Mouse (Mus musculus) lung, postnatal 25 days (tissue): ENCODE results near the gene Faf1.

Source experiments
- DNase-seq: peaks from one replicate; pipeline ENCODE4 v3.0.0; 2022; ENCODE audit warnings: low spot score

Gene Faf1

DNA sequence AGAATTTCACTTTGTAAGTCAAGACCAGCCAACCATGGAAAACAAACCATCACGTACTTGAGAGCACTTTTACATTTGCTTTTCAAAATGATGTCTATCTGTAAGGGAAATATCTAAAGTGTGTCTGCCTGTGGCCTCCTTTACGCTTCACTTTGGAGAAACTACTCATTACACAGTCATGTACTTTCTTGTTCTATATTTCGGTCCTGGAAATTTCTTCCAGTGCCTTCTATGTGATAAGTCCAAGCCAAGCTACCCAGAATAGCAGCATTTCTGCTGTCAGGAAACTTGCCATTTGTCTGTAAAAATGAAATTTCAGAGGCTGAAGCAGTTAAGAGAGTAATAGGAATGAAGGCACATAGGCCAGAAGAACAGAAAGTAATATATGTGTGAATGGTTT is 228.1 kb downstream of the Faf1 start:
- no peak for DNase-seq

DNA sequence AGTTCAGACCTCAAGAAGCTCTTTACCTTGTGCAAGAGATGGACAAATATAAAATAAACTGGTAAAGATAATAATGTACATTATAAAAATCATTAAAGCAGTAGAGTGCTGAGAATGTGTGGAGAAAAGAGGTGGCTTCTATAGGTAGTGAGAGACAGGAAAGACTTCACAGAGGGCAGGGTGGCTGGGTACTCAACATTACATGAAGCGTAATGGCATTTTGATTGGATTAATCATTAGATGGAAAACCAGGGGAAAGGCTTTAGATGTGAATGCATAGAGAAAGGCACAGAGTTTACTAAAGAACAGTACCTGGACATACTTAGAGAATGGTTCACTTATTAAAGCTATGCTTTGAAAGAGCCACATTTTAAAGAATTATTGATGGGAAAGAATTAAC is 252.7 kb downstream of the Faf1 start:
- DNase-seq, result no peak

DNA sequence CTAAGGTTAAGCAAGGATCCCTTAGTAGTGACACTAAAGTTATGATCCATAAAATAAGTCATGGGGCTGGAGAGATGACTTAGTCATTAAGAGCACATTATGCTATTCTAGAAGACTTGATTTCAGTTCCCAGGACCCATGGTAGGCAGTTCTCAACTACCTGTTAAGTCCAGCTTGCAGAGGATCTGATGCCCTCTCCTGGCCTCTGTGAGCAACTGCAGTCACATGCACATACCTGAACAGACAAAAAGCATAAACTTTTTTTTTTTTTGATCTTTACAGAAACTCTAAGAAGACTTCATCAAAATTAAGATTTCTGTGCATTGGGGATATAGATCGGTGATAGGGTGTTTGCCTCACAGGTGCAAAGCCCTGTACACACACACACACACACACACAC is 254.1 kb downstream of the Faf1 start:
- DNase-seq, result no peak

DNA sequence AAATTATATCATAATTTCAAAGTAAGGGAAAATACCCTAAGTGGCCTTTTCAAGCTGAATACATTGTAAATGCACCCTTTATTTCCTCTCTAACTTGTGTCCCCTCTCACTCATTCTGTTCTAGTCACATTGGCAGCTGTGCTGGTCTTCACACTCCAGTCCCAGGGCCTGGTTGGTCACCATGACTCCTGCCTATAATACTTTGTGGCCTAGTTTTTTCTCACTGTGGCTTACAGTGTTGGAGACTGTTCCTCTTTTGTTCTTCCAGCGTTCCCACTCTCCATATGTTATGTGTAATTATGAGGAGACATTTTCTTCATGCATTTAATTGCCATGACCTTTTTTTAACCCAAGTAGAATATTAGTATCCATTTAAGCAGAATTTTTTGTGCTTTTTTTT is 254.5 kb downstream of the Faf1 start:
- no peak for DNase-seq

DNA sequence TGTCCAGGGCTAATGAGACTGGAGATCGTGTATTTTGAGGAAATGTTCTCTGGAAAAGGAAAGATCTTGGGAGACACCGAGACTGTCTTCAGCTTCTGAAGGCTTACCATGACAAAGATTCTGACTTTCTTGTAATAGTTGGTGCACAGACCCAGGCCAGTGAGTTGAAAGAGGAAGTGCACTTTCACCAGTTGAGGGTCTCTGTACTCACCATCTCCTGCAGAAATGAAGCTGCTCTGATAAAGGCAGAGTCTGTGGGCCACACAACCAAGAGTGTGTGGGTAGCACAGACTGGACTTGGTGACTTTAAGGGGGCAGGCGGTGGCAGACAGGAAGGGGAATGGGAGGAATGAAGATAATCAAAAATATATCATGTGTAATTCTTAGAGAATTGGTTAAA is 260.2 kb downstream of the Faf1 start:
- no peak for DNase-seq

DNA sequence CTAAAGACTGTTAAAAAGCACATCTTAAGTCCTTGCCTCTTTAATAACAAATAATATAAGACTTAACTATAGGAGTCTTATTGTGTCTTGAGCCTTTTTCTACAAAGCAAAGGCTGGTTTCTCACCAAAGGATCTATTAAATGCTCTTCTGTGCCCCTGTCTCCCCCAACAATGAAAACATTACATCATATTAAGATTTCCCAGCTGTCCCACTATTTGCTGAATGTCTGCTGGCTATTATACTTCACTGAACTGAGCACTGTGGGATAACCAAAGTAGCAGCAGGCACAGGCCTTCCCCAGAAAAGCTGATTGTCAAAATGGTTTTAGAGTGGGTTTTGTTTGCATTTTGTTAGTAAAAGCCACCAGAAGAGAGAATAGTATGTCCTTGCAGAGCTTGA is 262.9 kb downstream of the Faf1 start:
- no peak for DNase-seq

DNA sequence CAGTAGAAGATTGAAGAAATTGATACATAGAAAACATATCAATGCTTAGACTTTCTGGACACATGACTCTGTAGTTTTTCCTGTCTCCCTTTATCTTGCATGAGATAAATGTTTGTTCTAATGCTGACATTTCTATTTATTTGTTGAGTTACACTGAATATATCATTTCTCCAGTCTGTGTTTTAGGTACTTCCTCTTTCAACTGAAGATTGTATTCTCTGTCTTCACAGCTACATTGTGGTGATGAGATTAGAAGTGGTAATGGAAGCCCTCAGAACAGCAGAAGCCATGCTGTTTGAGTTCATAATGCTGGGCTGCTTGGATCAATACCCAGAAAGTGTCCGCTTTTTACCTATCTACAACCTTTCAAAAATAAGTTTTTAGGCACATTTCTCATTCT is 269.2 kb downstream of the Faf1 start:
- no peak for DNase-seq

DNA sequence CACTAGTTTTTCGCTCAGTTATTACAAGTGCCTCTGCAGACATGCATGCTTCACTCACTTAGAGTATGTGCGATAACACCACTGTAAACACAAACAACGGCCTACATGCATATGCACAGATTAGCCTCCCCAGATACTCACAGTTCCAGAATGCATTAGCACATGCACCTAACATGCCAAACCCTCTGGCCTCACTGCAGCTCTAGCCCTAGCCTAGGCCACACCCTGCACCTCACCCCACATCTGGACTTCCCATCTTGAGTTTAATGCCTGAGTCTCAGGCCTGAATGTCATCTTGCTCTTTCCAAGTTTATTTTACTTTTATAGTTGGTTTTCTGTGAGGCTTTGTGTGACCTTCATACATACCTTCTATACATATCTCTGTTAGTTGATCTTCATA is 272.9 kb downstream of the Faf1 start:
- no peak for DNase-seq

DNA sequence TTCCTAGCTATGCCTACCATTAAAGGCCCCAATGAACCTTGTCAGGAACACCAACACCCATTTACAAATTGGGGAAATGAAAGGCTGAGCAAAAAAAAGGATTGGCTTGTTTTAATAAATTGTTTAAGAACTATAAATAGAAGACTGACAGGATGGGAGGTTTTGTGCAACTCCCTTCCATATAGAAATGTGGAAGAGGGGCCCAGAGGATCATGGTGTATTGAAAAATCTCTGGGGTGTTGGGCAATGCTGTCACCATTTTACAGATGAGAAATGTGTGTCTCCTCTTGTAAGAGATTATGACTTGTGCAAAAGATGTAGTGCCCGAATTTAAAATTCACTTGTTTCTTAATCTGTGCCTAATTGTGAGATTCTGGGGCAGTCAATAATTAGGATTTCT is 277.1 kb downstream of the Faf1 start:
- no peak for DNase-seq

DNA sequence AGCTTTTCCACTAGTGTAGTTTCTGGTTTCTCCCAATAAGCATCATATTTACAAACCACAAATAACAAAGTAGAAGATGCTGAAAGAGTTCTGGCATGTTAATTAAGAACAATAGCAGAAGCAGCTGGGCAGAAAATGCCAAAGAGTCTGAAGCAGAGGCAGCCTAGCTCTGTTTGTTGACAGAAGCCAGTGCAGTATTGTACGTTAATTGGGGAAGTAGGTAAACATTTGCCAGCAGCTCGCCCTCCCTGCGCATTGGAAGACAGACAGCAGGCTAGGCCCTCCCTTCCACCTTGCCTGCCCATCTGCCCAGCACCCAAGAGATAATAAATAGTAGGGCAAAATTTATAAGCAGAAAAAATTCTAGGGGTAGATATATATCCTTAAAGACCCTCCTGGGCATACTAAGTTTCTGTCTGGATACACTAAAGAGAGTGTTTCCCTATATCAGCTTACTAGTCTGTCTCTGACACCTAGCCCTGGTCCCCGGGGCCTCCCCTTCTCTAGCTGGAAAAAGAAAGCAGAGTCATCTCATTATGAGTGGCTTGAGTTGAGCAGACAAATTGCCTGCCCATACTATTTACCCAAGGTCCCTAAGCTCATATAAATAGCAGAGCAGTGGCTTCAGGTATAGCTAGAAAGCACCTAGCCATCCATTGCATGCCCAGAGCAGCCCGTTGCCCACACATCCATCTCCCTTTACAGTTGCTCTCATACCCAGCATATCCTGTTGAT is 284.0 kb downstream of the Faf1 start:
- DNase-seq, result no peak

DNA sequence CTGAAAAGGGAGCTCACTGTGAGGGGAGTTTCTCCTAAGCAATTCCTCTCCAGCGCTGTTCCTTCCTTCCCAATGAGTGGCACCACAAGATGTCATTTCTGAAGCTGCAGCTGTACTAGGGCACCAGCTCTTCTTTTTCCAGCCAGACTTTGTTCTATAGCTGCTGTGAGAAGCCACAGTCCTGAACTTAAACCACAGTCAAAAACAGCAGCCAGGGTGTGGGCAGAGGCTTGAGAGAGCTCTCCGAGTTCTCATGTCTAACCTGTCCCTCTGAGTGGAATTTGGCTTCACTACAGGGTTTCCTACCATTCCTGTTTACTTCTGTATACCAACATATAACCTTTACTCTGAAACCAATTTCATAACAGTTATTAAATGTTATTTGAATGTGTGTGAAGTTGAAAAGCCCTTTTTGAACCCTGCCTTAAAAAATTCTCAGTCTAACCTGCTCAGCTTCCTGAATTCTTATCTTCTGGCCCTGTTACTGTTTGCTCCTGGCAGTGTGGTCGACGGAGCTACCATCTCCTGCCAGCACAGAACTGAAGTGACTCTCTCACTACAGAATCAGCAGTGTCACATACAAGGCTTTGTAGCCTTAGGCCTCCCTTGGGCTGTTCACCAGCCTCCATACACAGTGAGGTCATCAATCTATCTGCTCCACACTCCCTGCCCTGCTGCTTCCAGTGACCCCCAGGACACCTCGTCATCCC is 287.3 kb downstream of the Faf1 start:
- DNase-seq, result no peak

DNA sequence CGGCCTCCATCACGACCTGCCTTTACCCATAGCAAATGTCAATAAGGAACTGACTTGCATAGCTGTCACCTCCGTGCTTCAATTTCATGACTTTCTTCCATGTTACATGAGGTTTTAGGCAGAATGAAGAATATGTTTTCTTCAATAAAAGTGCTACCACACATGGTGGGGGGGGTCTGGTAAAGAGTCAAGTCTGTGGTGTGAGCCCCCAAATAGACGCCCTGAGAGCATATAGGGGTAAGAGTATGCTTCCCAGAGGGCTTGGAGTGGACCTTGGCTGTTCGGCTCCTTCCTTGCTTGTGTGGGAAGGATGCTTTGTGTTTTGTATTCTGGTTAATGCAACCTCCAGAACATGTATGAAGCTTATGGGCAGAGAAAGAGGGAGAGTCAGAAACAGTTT is 293.2 kb downstream of the Faf1 start:
- no peak for DNase-seq

DNA sequence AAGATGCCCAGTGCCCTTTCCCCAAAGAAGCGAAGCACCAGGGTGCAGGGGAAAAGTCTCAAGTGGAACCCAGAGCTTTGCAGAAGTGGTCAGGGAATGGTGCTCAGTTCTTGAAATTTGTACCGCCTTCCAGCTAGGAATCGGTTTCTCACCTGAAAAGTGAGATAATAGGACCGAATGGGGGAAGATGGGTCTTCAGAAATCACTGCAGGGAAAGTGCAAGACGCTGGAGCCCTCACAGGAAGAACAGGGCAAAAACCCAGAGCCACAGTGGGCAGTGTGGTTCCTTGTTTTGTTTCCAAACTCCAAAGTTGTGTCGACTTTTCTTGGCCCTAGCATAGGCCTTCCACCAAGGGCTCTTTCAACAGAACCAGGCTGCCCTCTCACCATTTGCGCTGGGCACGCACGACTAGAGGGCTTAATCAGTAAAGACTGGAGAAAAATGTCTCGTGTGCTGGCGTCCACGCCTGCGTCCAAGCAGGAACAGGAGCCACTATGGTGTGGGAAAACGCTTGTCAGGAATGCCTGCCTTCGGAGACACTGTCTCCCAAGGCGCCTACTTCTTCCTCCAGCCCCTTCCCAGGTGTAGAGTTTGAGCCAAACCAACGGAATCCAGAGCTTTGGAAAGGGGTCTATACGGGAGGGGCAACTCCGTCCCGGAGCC is 297.7 kb downstream of the Faf1 start:
- DNase-seq, result no peak

DNA sequence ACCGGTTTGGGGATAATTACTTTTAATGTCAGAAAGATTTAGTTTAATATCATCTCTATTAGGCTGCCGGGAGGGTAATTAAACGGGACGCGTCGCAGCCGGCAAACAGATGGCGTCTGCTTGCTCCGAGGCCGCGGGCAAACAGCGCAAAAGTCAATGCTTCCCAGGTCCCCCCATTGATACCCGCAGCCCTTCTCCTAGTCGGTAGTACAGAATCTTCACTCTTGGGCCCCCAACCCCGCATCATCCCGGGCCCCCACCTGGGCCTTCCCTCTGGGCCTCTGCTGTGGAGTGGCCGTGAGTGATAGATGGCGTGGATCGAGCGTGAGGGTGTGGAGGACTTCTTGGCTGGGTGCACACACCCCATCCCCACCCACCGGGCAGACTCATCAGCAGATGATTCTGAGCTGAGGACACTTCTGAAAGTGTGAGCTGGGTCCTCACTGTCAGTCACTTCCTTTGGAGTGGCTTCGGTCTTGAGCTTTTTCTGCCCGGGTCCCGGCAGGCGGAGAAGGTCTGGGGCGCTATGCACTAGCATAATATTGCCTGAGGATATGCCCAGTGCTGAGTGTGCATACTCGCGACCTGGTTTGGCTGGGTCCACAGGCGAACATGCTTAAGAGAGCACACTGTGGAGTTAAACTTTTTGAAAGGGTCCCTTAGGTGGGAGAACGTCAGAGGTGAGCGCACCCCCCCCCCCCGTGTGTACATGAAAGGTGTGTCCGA is 298.4 kb downstream of the Faf1 start:
- no peak for DNase-seq

DNA sequence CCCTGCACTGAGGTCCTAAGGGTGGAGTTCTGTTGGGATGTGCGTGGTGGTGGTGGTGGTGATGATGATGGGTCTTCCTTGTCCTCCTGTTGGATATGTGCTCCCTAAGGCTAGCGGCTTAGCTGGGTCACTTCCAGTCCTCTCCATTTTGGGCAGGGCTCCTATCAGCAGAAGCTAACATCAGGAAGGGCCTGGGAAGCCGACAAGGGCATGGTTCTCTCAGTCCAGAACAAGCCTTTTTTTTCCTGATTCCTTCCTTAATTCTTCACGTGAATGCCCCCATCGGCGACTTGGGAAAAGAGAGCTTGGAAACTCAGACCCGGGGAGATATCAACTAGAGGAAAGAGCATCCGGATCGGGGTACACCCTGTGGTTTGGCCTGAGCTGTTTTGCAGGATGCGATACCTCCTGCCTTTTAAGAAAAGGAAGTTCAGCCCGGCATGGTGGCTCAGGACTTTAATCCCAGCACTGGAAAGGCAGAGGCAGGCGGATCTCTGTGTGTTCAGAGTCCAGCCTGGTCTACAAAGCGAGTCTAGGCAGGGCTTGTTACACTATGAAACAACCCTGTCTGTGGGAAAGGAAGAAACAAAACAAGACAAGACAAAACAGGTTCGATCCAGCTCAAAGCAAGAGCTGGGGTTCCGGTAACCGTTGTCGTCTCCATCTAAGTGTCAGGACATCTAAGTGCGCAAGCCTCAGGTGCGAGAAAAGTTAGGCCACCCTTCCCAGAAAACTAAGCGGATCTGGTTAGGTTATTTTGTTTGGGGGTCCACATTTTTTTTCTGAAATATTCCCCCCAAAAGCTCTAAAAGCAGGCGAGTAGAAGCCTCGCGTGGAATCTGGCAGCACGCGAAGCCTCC is 299.2 kb downstream of the Faf1 start:
- no peak for DNase-seq

DNA sequence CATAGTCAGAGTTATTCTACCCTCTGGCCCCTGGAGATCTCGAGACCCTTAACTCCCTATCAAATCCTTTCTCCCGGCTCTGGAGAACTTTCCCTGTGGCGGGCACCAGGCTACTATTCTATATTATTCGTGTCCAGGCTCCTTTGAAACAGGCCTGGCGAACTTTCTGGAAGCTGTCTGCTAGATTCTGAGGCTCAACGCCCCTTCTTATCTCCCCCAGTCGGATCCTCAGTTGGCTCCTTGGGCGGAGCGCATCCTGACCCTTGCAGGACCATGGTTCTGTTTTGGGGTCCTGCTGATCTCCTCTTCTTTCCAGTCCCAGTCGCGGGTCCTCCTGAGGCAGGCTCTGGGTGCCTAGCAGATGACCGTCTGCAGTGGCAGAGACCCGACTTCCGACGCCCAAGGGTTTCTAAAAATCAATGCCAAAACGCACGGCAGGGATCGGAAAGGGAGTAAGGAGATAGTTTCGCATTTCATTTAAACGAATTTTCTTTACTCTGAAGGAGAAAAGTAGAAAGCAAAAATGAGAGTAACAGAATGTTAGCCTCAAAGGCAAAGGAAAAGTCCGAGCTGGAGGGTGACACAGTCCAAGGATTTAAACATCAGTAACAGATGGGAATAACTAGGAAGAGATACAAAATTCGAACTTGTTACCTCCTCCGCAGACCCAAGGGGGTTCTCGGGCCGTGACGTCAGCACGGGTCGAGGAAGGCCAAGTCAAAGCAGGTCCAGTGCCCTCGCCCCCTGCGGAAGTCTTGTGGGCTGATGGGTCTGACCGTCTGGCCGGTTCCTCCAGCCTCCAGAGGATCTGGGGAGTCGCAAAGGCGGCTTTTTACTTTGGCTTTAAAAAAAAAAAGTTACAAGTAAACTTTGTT is 300.1 kb downstream of the Faf1 start:
- no peak for DNase-seq

DNA sequence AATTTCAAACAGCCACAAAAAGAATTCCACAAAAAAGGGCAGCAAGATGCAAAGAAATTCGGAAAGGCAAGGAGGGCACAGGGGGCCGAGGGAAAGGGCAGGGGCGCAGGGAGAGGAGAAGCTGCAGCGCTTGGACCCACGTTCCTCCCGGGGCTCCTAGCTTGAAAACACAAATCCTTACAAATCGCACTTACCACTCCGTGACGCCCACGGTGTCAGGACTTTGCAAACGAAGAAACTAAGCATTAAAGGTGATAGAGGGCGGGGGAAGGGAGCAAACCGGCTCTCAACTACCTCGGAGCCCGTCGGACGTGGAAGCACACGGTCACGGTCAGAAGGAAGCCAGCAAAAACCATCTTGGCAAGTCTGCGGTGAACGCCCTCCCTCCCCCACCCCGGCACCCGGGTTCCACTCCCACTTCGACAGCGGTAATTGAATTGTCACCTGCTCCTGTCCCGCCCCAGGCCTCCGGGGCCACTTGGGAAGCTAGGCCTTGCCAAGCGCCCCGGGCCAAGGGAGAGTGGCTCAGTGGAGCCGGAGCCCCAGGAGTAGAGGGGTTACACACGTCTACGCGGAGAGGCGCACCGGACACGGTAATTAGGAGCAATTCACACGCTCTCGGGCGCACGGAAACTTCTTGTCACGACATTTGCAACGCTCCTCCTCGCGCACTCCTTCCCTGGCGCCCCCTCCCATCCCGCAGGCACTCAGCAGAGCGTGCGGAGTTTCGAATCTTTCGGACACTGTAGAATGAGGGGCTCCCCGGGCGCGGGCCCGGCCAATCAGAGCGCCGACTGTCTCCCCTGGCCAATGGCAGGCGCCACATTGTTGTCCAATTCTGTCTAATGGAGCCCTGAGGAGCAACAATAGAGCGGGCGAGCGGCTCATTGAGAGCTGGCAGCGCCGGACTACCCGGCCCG is 301.0 kb downstream of the Faf1 start, which contains the start of gene Dmrta2:
Gene Dmrta2, plus strand, starts transcription at position 906 of the 920 bp plus-strand sequence.
- no peak for DNase-seq

DNA sequence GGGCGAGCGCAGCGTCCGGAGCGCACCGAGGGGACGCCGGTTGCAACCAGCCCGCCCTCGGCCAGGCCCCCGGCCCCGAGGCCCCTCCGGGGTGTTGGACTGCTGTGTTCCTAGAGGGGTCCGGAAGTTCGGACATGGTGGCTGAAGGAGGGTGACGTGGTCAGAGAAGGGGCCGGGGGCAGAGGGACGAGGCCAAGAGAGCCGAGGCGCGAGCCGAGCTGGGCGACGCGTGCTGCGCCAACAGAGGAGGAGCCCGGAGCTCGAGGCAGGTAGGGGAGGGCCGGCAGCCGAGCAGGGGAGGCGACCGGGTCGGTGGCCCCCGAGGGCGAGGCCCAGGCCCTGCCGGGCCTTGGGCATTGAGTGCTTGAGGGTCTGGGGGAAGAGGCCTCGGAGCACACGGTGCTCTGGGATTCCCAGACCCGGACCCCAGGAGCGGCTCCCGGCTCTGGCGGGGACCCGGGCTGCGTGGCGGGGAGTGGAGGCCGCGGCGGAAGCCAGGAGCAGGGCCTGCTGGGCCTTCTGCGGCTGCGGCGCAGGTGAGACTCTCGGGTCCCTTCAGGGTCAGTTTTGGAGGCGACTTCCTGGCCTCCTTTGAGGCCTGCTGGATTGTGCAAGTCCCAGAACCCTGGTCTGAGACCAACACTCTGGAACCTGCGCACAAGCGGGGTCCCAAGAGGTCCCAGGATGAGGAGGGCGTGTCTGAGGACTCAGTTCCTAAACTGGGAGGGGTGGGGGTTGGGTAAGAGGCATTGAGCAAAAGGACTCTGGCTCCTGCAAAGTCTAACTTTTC is 301.9 kb downstream of the Faf1 start:
- DNase-seq, result no peak

DNA sequence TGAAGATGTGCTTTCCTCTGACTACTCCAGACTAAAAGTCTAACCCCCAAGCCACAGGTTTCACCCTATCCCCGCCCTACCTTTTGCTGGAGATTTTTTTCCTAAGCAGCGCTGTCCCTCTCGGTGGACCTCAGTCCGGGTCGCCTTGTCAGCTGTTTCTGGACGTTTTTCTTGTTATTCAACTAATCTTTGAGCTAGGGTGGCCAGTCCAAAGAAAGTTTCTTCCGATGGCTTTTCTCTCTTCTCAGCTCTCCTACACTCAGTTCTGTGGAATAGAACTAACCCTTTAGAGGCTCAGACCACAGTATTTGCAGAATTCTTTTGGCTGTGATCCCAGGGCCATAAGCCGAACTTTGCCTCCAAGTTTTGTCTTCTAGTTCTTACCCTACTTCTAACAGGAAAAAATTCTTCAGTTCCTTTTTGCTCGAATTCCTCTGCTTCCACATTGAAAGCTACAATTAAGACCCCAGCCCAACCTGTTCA is 302.5 kb downstream of the Faf1 start:
- no peak for DNase-seq
